Mouse (Mus musculus) sigmoid colon, adult 10 weeks (tissue): Measurements from ENCODE around the gene Nmnat2. TPM values are rescaled to one million over a fixed set of nuclear protein-coding genes. Genes with fewer than 3 reads are reported as not detected.

Experiments
- polyA plus RNA-seq: library from polyadenylated mRNA; stranded (reverse); fragments of 350-450 nt; fragmentation: Illumina TruSeq; extraction: RNeasy Lipid Tissue Mini Kit (QIAGEN cat#74804); gene quantifications from one replicate; pipeline ENCODE4 v1.2.3, GENCODE M21; 2014; ENCODE audit warnings: low read depth, low replicate concordance

The Nmnat2 gene
- 0.98 TPM for polyA plus RNA-seq

DNA sequence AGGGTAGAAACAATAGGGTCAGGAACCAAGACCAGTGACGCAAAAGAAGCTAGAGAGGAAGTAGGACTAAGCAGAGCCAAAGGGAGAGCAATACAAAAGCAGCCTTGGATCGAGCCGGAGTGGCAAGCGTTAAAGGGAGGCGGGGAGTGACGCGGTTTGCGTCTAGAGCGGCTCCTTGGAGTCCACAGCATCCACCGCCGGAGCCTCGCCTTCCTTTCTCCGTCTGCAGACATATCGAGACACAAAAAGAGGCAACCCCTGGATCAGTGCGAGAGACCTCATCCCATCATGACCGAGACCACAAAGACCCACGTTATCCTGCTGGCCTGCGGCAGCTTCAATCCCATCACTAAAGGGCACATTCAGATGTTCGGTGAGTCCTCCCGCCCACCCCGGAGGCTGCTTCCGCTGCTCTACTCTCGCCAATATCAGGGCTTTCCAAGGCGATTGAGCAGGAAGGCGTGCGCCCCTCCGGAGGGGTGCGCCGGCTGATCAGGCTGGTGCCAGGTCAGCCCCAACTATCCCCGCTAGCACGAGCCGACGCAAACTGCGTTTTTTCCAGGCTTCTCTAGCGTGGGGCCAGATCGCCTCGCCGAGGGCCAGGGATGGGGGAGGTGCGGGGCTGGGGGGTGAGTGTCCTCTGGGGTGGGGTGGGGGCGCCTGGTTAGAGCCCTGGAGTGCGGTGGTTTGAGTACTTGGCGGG, at the start of gene Nmnat2:
Gene Nmnat2 (plus strand): TSS at position 173 of the 703 bp plus-strand sequence.

Other genes starting within 250 kb of the Nmnat2 start
- not detected for gene Apobec4, start 204.4 kb upstream of the Nmnat2 start, polyA plus RNA-seq
- gene Rgl1, start 188.6 kb upstream of the Nmnat2 start, polyA plus RNA-seq, result 6.8 TPM
- 591 TPM for gene Arpc5, start 188.5 kb upstream of the Nmnat2 start, polyA plus RNA-seq
- gene Ncf2, start 154.8 kb upstream of the Nmnat2 start, polyA plus RNA-seq, result 13.4 TPM
- gene Smg7, start 52.3 kb upstream of the Nmnat2 start, polyA plus RNA-seq, result 50.0 TPM
- gene Lamc2, start 231.5 kb downstream of the Nmnat2 start, polyA plus RNA-seq, result 27.8 TPM